16 mouse cellular contexts compared by ENCODE assay signal in the genomic region with DNA sequence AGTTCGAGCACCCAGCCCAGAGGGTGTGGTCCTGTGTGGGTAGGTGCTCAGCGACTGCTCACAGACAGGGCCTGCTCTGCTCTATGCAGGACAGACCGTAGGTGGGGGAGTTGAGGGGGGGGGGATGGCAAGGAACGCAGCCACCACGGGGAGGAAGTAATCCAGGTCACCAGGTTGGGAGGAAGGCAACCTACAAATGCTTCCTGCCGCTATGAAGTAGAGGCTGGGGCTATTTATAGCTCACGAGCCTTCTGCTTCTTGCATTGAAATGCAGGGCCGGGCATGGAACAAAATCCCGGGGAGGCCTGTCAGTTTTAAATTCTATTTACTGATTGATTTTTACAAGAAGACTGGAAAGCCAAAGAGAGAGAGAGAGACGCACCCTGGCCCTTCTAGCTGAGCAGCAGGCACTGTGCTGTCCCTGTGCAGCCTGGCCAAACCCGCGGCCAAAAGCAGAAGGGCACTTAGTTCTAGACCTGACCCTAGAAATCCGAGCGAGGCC. TPM values are rescaled to one million over a fixed set of nuclear protein-coding genes. Genes with fewer than 3 reads are reported as not detected.
DNase-seq lines count a peak whose midpoint lies in the region; ATAC-seq lines count a peak whose summit lies in the region.
"Had no signal": no experiment of that assay in that cellular context is flagged by ENCODE, and none has a peak within 500 bp of the region (broad histone marks: within the 10 kb centered on the region; RNA-seq: fewer than 3 reads in every experiment).

No protein-coding gene starts in this region.

- H3K9me3 ChIP-seq in heart, embryonic 14.5 days (ENCODE audit: control insufficient read depth, low read length), result no peaks in the 10 kb centered on the region

- ATAC-seq in heart, embryonic 14.5 days (ENCODE audit: insufficient number of reproducible peaks, insufficient read depth, low FRiP score, low read depth), result no peak
- ATAC-seq: forebrain, embryonic 16.5 days; intestine, embryonic 16.5 days; Patski had no signal

- DNase-seq in heart, adult 11 months, result no peak
- peak; percentile 21 for DNase-seq in retina, postnatal 1 day
- DNase-seq in retina, embryonic 14.5 days (ENCODE audit: low spot score), result no peak
- peak; percentile 66 to 70 for DNase-seq in cerebellum, postnatal 10 days
- DNase-seq in urinary bladder, postnatal 10 days (ENCODE audit: low spot score), result no peak
- no peak for DNase-seq in gastrocnemius, postnatal 36 days
- DNase-seq: adrenal gland, adult 8-10 months; left cerebral cortex, postnatal 4 days; lung, postnatal 36 days; thymus, postnatal 25 days had no signal

- WGBS in heart, embryonic 14.5 days, result 27% methylated on average over 14 of the region's 14 CpGs

- intact Hi-C loops in gastrocnemius, postnatal 36 days (cut with DNase I), result no loop called here

- no peak overlapping the region for H3K4me3 ChIP-seq in heart, embryonic 14.5 days (ENCODE audit: control insufficient read depth in 1 of 2, insufficient read depth in 1 of 2, low read depth in 1 of 2, low read length in 2 of 2)

- H3K27me3 ChIP-seq in heart, embryonic 14.5 days (ENCODE audit: control insufficient read depth, insufficient read depth, low read length), result no peaks in the 10 kb centered on the region

- H3K27ac ChIP-seq in heart, embryonic 14.5 days (replicated peaks in 1 of 2; ENCODE audit: control insufficient read depth in 1 of 2, insufficient read depth in 1 of 2, low read depth in 2 of 2, low read length in 2 of 2), result no peak overlapping the region
- H3K27ac ChIP-seq: liver, embryonic 14.5 days had no signal

- H3K36me3 ChIP-seq in heart, embryonic 14.5 days (ENCODE audit: control insufficient read depth, insufficient read depth, low read length), result no peaks in the 10 kb centered on the region

- H3K4me1 ChIP-seq in heart, embryonic 14.5 days (ENCODE audit: control insufficient read depth in 2 of 2, insufficient read depth in 2 of 2, low read length in 2 of 2), result peaks cover 9% of the 10 kb centered on the region in 2 experiments; a peak in 3 of 4 replicates

- H3K9ac ChIP-seq in heart, embryonic 14.5 days (ENCODE audit: low read length), result no peak overlapping the region
- H3K9ac ChIP-seq: liver, embryonic 14.5 days had no signal

- peak overlapping the region; percentile 27 for H3K4me2 ChIP-seq in heart, embryonic 14.5 days (ENCODE audit: low read length)

RNA-seq across cellular contexts. Expression of a gene that starts 18.5 kb away (rescaled TPM):
- 0.15 and 0.23 TPM in 2 replicates for polyA plus RNA-seq in heart, embryonic 14.5 days (2014; fragmentation: Nextera tagmentation; extraction: Ambion mirVana)
- total RNA-seq in gastrocnemius, postnatal 36 days (2021), result 1 to 10 TPM in 1 of 2 experiments, under 1 TPM in 1; 0.86 to 1.3 TPM
- polyA plus RNA-seq: Patski had no signal

RNA-seq across cellular contexts. Expression of a gene that starts 46.5 kb away (rescaled TPM):
- not detected in 2 replicates for polyA plus RNA-seq in heart, embryonic 14.5 days (2014; fragmentation: Nextera tagmentation; extraction: Ambion mirVana)
- not detected for total RNA-seq in gastrocnemius, postnatal 36 days (2021)
- total RNA-seq: adrenal gland, adult 8-10 months; left cerebral cortex, postnatal 4 days had no signal
- polyA plus RNA-seq: embryonic facial prominence, embryonic 14.5 days; forebrain, embryonic 16.5 days; intestine, embryonic 16.5 days; liver, embryonic 14.5 days; Patski had no signal

Comparison
In these comparisons a context has a peak if more than half of its experiments do, and no peak if none do; other contexts are left out.
1. DNase-seq: peak in retina, postnatal 1 day (single experiment) and cerebellum, postnatal 10 days (2 of 2); none in heart, adult 11 months (single experiment), retina, embryonic 14.5 days (single experiment), urinary bladder, postnatal 10 days (single experiment) and gastrocnemius, postnatal 36 days (0 of 2).